ENCODE assay signal across 10 mouse cellular contexts in the genomic region with DNA sequence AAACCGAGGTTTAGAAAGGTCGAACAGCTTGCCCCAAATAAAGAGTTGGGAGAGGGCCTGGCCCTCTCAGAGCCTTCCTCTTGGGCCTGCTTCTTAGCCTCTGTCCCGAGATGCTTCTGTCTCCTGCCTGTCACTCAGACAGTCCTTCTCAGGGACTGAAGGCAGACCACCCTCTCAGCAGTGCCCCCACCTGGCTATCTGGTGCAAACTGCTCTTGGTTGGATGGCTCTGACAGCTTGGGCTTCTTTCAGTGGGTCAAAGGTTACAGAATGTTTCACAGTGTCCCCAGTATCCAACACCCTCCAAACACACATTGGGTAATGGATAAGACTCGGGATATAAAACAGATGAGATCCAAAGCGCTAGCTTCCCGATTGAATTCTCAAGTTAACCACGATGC. TPM values are rescaled to one million over a fixed set of nuclear protein-coding genes. Genes with fewer than 3 reads are reported as not detected.
A peak's percentile ranks its signal among the peaks of the same experiment; 100 is the strongest.
DNase-seq lines count a peak whose midpoint lies in the region; ATAC-seq and TF ChIP-seq lines count a peak whose summit lies in the region.
"Had no signal": no experiment of that assay in that cellular context is flagged by ENCODE, and none has a peak within 500 bp of the region (broad histone marks: within the 10 kb centered on the region; RNA-seq: fewer than 3 reads in every experiment).

No protein-coding gene starts in this region.

- peak; percentile 62 for TF ChIP-seq CTCF in layer of hippocampus, adult 2 months (conservative IDR thresholded peaks at IDR 0.05)
- peak; percentile 31; the same call in 1 of the 2 replicates for TF ChIP-seq CTCF in thymus, adult 2 months (IDR thresholded peaks at IDR 0.05; ENCODE audit: borderline replicate concordance, control insufficient read depth, extremely low read depth, insufficient read depth, low read length, poor library complexity)

- H3K9me3 ChIP-seq in heart, embryonic 15.5 days (replicated peaks), result no peaks in the 10 kb centered on the region
- H3K9me3 ChIP-seq in limb, embryonic 10.5 days (replicated peaks), result no peaks in the 10 kb centered on the region

- peak; percentile 39 for DNase-seq in adrenal gland, postnatal 10 days
- no peak for DNase-seq in adrenal gland, adult 18-20 months (ENCODE audit: low spot score in 2 of 2)
- no peak for DNase-seq in layer of hippocampus, adult 2 months (ENCODE audit: low spot score in 2 of 2)
- DNase-seq in layer of hippocampus, adult 11-12 months (ENCODE audit: low spot score), result no peak
- peak; percentile 33 for DNase-seq in thymus, adult 2 months
- no peak for DNase-seq in limb, embryonic 10.5 days (ENCODE audit: low spot score)
- DNase-seq in T-cell, adult 2 months (ENCODE audit: low spot score), result no peak
- DNase-seq: adrenal gland, adult 8-10 months had no signal

- no peaks in the 10 kb centered on the region for H3K27me3 ChIP-seq in heart, embryonic 15.5 days
- H3K27me3 ChIP-seq in thymus, adult 2 months (ENCODE audit: control insufficient read depth, insufficient read depth, low read length), result no peaks in the 10 kb centered on the region
- H3K27me3 ChIP-seq in limb, embryonic 10.5 days (ENCODE audit: low read depth, poor library complexity, severe bottlenecking), result no peaks in the 10 kb centered on the region

- H3K4me3 ChIP-seq in layer of hippocampus, adult 2 months, result no peak overlapping the region
- no peak overlapping the region for H3K4me3 ChIP-seq in heart, embryonic 15.5 days
- no peak overlapping the region for H3K4me3 ChIP-seq in thymus, adult 2 months (ENCODE audit: control insufficient read depth, insufficient read depth, low read length)
- H3K4me3 ChIP-seq in limb, embryonic 10.5 days, result no peak overlapping the region

- no peak overlapping the region for H3K4me2 ChIP-seq in heart, embryonic 15.5 days

- peaks cover 49% of the 10 kb centered on the region for H3K4me1 ChIP-seq in heart, embryonic 15.5 days (replicated peaks)
- H3K4me1 ChIP-seq in thymus, adult 2 months (replicated peaks; ENCODE audit: control insufficient read depth, insufficient read depth, low read length), result no peaks in the 10 kb centered on the region
- peaks cover 19% of the 10 kb centered on the region; the same call in 1 of the 2 replicates for H3K4me1 ChIP-seq in limb, embryonic 10.5 days

- H3K27ac ChIP-seq in layer of hippocampus, adult 2 months, result no peak overlapping the region
- H3K27ac ChIP-seq in heart, embryonic 15.5 days, result peak overlapping the region; percentile 68
- H3K27ac ChIP-seq in thymus, adult 2 months (ENCODE audit: control insufficient read depth, insufficient read depth, low read length), result no peak overlapping the region
- H3K27ac ChIP-seq in limb, embryonic 10.5 days, result no peak overlapping the region

- 65% methylated on average over 7 of the region's 7 CpGs for WGBS in heart, embryonic 15.5 days
- WGBS in thymus, adult 2 months, result 81% methylated on average over 7 of the region's 7 CpGs
- 67% methylated on average over 7 of the region's 7 CpGs for WGBS in limb, embryonic 10.5 days

- ATAC-seq in heart, embryonic 15.5 days (replicated peaks; ENCODE audit: insufficient number of reproducible peaks, insufficient read depth, low FRiP score, low read depth), result no peak

- no peaks in the 10 kb centered on the region for H3K36me3 ChIP-seq in heart, embryonic 15.5 days
- H3K36me3 ChIP-seq in thymus, adult 2 months (ENCODE audit: control insufficient read depth, insufficient read depth, low read length), result no peaks in the 10 kb centered on the region
- H3K36me3 ChIP-seq in limb, embryonic 10.5 days, result no peaks in the 10 kb centered on the region

- no peak for TF ChIP-seq POLR2A in thymus, adult 2 months (IDR thresholded peaks at IDR 0.05; ENCODE audit: control insufficient read depth, extremely low read depth, insufficient read depth, low read length, poor library complexity)

- no peak overlapping the region for H3K9ac ChIP-seq in heart, embryonic 15.5 days

RNA-seq across cellular contexts. Expression of a gene that starts 23.1 kb away (rescaled TPM):
- total RNA-seq in adrenal gland, postnatal 10 days (2021), result 1 to 10 TPM; 7.2 to 7.4 TPM
- 1 to 10 TPM; 2.0 to 7.8 TPM for total RNA-seq in adrenal gland, adult 18-20 months (2021)
- total RNA-seq in layer of hippocampus, adult 2 months (2021), result 10 to 100 TPM; 17.7 to 21.4 TPM
- polyA plus RNA-seq in heart, embryonic 15.5 days (2015; fragmentation: Nextera tagmentation; extraction: Ambion mirVana), result 4.0 and 4.7 TPM in 2 replicates
- 6.6 and 6.9 TPM in 2 replicates for polyA plus RNA-seq in thymus, adult 2 months (2012; rRNA removed)
- 0.16 TPM in 1 of 2 replicates, not detected in the other for polyA plus RNA-seq in limb, embryonic 10.5 days (2016; fragmentation: Nextera tagmentation; extraction: Ambion mirVana)
- total RNA-seq: common myeloid progenitor, adult 5-6 weeks had no signal

Comparison
In these comparisons a context has a peak if more than half of its experiments do, and no peak if none do; other contexts are left out.
1. DNase-seq: peak in adrenal gland, postnatal 10 days (single experiment) and thymus, adult 2 months (single experiment); none in adrenal gland, adult 18-20 months (0 of 2), layer of hippocampus, adult 2 months (0 of 2), layer of hippocampus, adult 11-12 months (single experiment), limb, embryonic 10.5 days (single experiment) and T-cell, adult 2 months (single experiment).